Mouse (Mus musculus) olfactory bulb, adult 2 months (tissue): Measurements from ENCODE around the gene Mypn. TPM values are rescaled to one million over a fixed set of nuclear protein-coding genes. Genes with fewer than 3 reads are reported as not detected.

Source experiments
- H3K27ac ChIP-seq: fragments of 200-500 bp; 2 replicates; pipeline ENCODE4 v1.5.1; 2012; ENCODE audit warnings: low read depth, low read length; ENCODE audit not compliant: insufficient read depth
- H3K4me1 ChIP-seq: fragments of 200-500 bp; 2 replicates; pipeline ENCODE4 v1.6.1; 2012; ENCODE audit warnings: low read length; ENCODE audit not compliant: control insufficient read depth, insufficient read depth
- H3K4me3 ChIP-seq: fragments of 200-500 bp; 2 replicates; pipeline ENCODE4 v1.5.1; 2012; ENCODE audit warnings: mild to moderate bottlenecking, low read depth, low read length, moderate library complexity; ENCODE audit not compliant: insufficient read depth
- CTCF ChIP-seq: fragments of 200-500 bp; IDR thresholded peaks from 2 replicates; pipeline ENCODE4 v1.5.1; 2012; ENCODE audit warnings: low read depth, mild to moderate bottlenecking, low read length, moderate library complexity; ENCODE audit not compliant: insufficient read depth
- POLR2A ChIP-seq: fragments of 200-500 bp; IDR thresholded peaks from 2 replicates; pipeline ENCODE4 v1.6.1; 2012; ENCODE audit warnings: mild to moderate bottlenecking, low read depth, low read length, moderate library complexity; ENCODE audit not compliant: insufficient read depth
- WGBS: fragments of 180-500 bp; shearing (Covaris S2); methylation state at CpG from one replicate; pipeline ENCODE4 v1.1.7; 2018; 5-methylcytosine and 5-hydroxymethylcytosine counted together
- polyA plus RNA-seq: library from polyadenylated mRNA; stranded (reverse); fragments of >200 nt; gene quantifications from 2 replicates; pipeline ENCODE4 v1.2.4, GENCODE M21; 2012; ENCODE audit warnings: low replicate concordance; ENCODE audit not compliant: missing spikeins, insufficient read depth, insufficient read length

The Mypn gene
- polyA plus RNA-seq, 1 experiment, result not detected

DNA sequence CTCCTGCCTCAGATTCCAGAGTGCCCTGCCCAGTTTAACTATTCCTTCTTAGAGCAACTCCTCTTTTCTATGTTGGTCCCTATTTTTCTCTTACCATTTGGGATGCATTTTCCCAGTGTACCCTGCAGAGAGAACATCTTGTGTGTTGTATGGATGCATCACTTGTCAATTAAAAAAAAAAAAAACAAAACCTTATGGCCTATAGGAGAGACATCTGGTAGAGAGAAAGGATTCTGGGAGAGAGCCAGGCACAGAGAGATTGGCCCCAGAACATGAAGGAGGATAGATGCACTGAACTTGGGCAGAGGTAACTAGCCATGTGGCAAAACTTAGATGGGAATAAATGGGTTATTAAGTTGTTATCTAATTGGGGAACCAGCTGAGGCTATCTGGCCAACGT, 22.6 kb downstream of the Mypn start:
- TF ChIP-seq POLR2A (no peak), CTCF (no peak)
- Histone ChIP-seq H3K4me1 (peaks cover 3% of the 10 kb centered on the region), H3K4me3 (no peak overlapping the region), H3K27ac (no peak overlapping the region)
- 88% methylated on average over 1 of the region's 1 CpGs for WGBS

DNA sequence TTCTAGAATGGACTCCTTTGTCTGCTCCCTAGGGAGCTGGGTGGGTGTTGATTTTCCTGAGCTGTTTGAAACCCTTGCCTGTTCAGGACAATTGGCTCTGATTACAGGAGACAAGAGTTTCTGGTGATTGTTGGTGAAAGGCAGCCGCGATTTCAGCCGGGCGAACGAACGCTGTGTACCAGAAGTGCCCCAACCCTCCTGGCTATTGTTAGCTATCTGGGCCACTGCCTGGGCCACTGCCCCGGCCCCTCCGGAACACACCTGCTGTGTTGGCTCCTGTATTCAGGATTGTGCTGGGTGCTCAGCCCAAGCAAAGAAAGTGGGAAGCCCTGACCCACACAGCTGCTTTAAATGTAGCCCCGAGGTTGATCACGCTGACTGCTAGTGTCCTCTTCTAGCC, 24.2 kb downstream of the Mypn start:
- 75% methylated on average over 10 of the region's 10 CpGs for WGBS
- TF ChIP-seq POLR2A, result no peak
- no peak for TF ChIP-seq CTCF
- peaks cover 3% of the 10 kb centered on the region for H3K4me1 ChIP-seq

DNA sequence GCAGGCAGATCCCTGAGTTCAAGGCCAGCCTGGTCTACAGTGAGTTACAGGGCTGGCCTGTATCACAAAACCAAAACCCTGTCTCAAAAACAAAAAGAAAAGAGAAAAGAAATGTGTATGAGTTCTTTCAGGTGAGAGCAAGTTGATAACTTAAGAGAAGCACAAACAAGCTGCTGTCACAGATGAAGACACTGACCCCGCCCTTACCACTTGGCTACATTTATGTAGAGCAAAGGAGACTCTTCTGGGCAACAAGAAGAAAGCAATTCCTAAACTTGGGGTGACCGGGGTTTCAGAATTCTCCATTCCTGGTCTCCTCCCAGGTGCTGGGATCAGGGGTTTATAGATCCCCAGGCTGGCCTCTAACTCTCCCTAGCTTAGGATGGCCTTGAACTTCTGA, 25.4 kb downstream of the Mypn start:
- 98% methylated on average over 2 of the region's 2 CpGs for WGBS
- H3K4me3 ChIP-seq, result no peak overlapping the region
- peaks cover 3% of the 10 kb centered on the region for H3K4me1 ChIP-seq
- no peak overlapping the region for H3K27ac ChIP-seq
- TF ChIP-seq CTCF (no peak), POLR2A (no peak)

More for the DNA sequence above, 24.2 kb downstream of the Mypn start:
- Histone ChIP-seq H3K27ac (no peak overlapping the region), H3K4me3 (no peak overlapping the region)

DNA sequence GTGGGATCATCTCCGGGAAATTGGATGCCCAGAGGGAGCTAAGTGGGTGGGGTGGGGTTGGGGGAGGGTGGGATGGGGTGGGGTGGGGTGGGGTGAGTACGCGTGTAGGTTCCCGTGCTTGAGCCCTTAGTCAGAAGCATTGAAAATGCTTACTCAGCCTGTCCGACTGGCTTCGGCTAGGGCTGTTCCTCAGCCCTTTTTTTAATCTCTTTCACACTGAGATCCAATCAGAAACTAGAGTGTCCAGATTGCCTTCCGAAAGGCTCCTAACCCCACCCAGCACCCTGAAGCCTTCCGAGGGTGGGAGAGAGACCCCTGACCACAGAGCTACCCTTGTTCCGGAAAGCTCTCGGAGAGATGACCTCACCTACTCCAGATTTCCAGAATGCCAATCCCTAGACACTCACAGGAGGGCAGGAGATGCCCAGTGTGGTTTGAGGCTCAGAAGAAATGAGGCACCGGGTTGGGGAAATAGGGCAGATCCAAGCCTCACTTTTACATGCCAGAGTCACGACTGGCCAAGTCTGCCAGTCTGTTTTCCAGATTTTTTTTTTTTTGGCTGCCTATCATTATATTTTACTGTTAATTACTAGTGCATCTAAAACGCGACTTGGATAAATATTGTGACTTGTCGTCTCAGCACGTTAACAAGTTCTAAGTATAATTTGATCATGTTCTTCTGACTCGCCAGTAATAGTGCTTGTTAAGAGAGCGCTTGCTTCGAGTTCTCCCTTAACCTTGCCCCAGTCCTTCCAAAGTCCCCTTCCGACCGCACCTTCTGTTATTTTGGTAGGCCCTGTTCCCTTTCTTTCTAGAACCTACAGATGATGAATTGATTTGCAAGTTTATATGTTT, 26.2 kb downstream of the Mypn start:
- no peak for TF ChIP-seq POLR2A
- TF ChIP-seq CTCF, result no peak
- Histone ChIP-seq H3K27ac (no peak overlapping the region), H3K4me3 (no peak overlapping the region), H3K4me1 (peaks cover 3% of the 10 kb centered on the region)
- WGBS, result 48% methylated on average over 21 of the region's 21 CpGs

DNA sequence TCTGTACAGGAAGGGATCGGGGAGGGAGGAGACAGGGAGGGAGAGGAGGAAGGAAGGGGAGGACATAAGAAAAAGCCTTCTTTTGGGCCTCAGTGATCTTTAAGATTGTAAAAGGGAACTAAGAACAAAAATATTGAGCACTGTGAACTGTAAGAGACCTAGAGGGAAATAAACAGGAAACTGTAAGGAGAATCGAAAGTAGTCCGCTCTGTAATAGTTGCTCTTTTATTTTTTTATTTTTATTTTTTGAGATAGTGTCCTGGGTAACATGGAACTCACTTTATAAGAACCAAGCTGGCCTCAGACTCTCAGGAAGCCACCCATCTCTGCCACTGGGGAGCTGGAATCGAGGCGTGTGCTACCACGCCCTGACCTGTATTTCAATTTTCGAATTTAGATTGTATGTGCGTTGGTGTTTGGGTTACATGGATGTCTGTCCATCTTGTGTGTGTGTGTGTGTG, 27.3 kb downstream of the Mypn start:
- Histone ChIP-seq H3K27ac (no peak overlapping the region), H3K4me3 (peak overlapping the region; percentile 13; the same call in 1 of the 2 replicates), H3K4me1 (peaks cover 3% of the 10 kb centered on the region)
- WGBS, result 91% methylated on average over 8 of the region's 8 CpGs
- no peak for TF ChIP-seq CTCF
- no peak for TF ChIP-seq POLR2A

DNA sequence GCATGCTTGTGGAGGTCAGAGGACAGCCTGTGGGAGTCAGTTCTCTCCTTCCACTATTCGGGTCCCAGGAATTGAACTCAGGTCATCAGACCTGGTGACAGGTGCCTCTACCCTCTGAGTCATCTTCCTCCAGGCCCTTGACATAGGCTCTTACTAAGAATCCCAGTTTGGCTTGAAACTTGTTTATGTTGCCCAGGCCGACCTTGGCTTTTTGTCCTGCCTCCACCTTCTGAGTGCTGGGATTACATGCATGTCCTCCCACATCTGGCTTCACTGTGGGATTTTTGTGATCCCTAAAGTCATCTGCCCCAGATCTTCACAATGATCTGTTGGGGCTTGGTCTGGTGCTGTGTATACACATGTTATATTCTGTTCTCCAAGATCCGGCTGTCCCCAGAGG, 31.7 kb downstream of the Mypn start:
- WGBS, result 95% methylated on average over 3 of the region's 3 CpGs
- Histone ChIP-seq H3K4me1 (no peaks in the 10 kb centered on the region), H3K27ac (no peak overlapping the region), H3K4me3 (no peak overlapping the region)
- TF ChIP-seq CTCF (no peak), POLR2A (no peak)

DNA sequence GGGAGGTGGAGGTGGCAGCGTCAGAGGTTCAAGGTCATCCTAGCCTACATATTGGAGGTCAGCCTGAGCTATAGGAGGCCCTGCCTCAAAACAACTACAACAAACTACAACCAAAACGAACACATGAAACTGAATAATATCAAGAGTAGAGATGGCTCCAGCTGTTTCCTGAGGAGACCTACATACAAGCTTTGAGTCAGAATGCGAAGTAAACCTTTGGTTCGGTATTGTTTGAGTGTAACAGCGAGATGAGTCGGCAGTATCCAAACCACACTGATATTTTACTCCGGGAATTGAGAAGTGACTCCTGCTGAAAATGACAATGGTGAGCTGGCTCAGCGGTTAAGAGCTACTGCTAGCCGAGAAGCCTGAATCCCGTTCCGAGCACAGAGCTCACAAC, 34.2 kb downstream of the Mypn start:
- WGBS, result 91% methylated on average over 11 of the region's 11 CpGs
- Histone ChIP-seq H3K27ac (no peak overlapping the region), H3K4me3 (no peak overlapping the region), H3K4me1 (no peaks in the 10 kb centered on the region)
- TF ChIP-seq CTCF, result no peak
- TF ChIP-seq POLR2A, result no peak

DNA sequence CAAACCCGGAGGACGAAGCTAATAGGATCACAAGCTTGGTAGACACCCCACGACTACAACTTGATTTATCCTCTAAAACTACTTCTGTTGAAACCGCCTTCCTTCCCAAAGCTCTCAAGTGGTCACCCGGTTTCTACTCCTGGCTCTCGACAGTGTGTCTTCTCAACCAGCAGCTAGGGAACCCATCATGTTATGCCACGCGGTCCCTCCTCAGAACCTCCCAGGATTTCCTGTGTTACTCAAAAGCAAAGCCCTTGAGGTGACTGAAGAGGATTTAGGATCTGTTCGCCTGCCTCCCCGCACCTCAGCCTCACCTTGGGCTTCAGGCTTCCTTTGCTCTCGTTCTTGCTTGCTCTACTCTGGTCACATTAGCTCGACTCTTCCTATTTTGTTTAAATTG, 35.6 kb downstream of the Mypn start:
- TF ChIP-seq POLR2A (no peak), CTCF (no peak)
- WGBS, result 94% methylated on average over 12 of the region's 12 CpGs
- Histone ChIP-seq H3K4me1 (no peaks in the 10 kb centered on the region), H3K4me3 (no peak overlapping the region), H3K27ac (no peak overlapping the region)

DNA sequence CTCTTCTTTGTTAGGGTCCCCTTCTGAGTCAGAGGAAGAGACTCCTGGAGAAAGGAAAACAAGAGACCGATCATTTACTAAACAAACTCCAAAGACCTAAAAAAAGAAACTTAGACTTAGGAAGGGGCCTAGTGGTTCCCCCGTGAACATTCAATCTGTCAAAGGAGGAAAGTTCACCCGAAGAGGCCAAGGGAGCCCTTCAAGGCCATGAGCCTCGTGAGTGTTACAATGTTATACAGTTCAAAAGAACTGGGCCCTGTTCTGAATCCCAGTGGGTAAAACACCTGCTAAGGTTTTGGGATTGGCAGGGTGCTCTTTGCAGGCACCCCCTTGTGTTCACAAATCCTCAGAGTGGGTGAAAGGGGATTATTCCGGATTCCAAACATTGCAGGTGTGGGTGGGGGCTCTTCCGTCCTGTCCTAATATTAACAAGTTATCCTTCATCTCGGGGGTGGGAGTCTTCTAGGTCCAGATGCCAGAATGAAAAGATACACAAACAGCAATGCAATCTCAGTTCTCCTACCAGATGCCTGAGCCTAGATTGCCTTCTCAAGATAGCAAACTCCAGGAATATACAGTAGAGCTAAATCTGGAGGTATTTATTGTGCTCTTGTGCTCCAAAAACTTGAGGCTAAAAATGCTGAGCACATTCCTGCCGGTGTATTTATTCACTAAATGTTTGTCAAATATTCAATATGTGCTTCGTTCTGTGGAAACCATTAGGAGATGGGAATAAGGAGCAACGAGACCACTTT, 36.3 kb downstream of the Mypn start:
- Histone ChIP-seq H3K4me3 (no peak overlapping the region), H3K4me1 (no peaks in the 10 kb centered on the region), H3K27ac (no peak overlapping the region)
- 82% methylated on average over 10 of the region's 10 CpGs for WGBS
- TF ChIP-seq POLR2A (no peak), CTCF (no peak)
